Mouse (Mus musculus) bone marrow macrophage, adult 2 months (primary cell): Measurements from ENCODE around the gene Leprot.

Source experiments
- CTCF ChIP-seq: IDR thresholded peaks from 2 replicates; pipeline ENCODE4 v1.5.1; 2012; ENCODE audit warnings: low read depth, mild to moderate bottlenecking, low read length, moderate library complexity
- POLR2A ChIP-seq: IDR thresholded peaks from 2 replicates; pipeline ENCODE4 v1.6.1; 2012; ENCODE audit warnings: mild to moderate bottlenecking, low read depth, low read length, borderline replicate concordance

DNA sequence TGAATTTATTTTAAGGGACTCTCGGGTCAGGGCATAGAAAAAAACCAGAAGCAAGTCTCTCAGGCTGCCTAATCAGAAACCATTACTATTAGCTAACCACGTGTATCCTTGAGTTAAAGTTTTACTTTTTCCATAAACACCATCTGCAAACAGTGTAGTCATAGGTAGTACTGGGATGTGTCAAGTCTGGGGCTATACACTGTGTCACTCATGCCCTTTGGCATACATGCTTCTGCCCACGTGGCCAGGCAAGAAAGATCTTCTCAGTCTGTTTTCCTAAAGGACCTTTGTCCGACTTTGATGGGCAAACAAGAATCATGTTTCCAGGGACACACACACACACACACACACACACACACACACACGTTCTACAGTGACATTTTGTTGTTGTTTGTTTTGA lies 27.3 kb downstream of the Leprot start:
- TF ChIP-seq POLR2A = no peak
- no peak for TF ChIP-seq CTCF
